ENCODE assay signal across 8 mouse cellular contexts in genomic region chr1:134494428-134495215, GRCm38 (mm10). TPM values are rescaled to one million over a fixed set of nuclear protein-coding genes. Genes with fewer than 3 reads are reported as not detected.
DNase-seq lines count a peak whose midpoint lies in the region; ATAC-seq and TF ChIP-seq lines count a peak whose summit lies in the region.

TSS of gene Rabif (plus strand) at chr1:134494648.

- DNase-seq in forebrain, embryonic 14.5 days (ENCODE audit: low spot score), result peak; percentile 99
- peak; percentile 99 to 100 for DNase-seq in heart, postnatal 14 days
- DNase-seq in layer of hippocampus, adult 11-12 months (ENCODE audit: low spot score), result peak; percentile 98
- peak; percentile 98 to 99 for DNase-seq in lung, adult 18-20 months
- DNase-seq in testis, postnatal 14 days (ENCODE audit: low spot score), result peak; percentile 98

- TF ChIP-seq POLR2A in ES-Bruce4 (IDR thresholded peaks at IDR 0.05; ENCODE audit: insufficient read depth, low read length), result peak; percentile 45

- intact Hi-C loops in heart, postnatal 14 days (cut with DNase I), result no loop called here

- peak within 1 kb of the TSS; percentile 55 for H3K27ac ChIP-seq in ES-Bruce4 (ENCODE audit: insufficient read depth, low read length)
- peak within 1 kb of the TSS; percentile 86 for H3K27ac ChIP-seq in forebrain, embryonic 14.5 days (ENCODE audit: low read depth, low read length)
- peak within 1 kb of the TSS; percentile 90 for H3K27ac ChIP-seq in neural tube, embryonic 15.5 days (replicated peaks)

- H3K36me3 ChIP-seq in ES-Bruce4 (ENCODE audit: control insufficient read depth, insufficient read depth, low read length, poor library complexity, severe bottlenecking), result peaks cover 7% of the 10 kb centered on the region
- peaks cover 8% of the 10 kb centered on the region for H3K36me3 ChIP-seq in forebrain, embryonic 14.5 days (ENCODE audit: control insufficient read depth, insufficient read depth, low read length)
- peaks cover 10% of the 10 kb centered on the region for H3K36me3 ChIP-seq in neural tube, embryonic 15.5 days

- no peak for TF ChIP-seq EP300 in ES-Bruce4 (IDR thresholded peaks at IDR 0.05; ENCODE audit: insufficient read depth, low read depth, low read length)

- peak; percentile 97 for ATAC-seq in cerebellum, adult (ENCODE audit: insufficient number of reproducible peaks, low FRiP score, low TSS enrichment)
- ATAC-seq in forebrain, embryonic 14.5 days, result peak; percentile 100
- peak; percentile 99 for ATAC-seq in neural tube, embryonic 15.5 days (ENCODE audit: low FRiP score)

- H3K9ac ChIP-seq in ES-Bruce4 (ENCODE audit: low read depth, poor library complexity, severe bottlenecking), result peak within 1 kb of the TSS; percentile 50
- peak within 1 kb of the TSS; percentile 72 for H3K9ac ChIP-seq in forebrain, embryonic 14.5 days (ENCODE audit: low read length)
- H3K9ac ChIP-seq in neural tube, embryonic 15.5 days (replicated peaks), result peak within 1 kb of the TSS; percentile 65

- TF ChIP-seq CTCF in ES-Bruce4 (IDR thresholded peaks at IDR 0.05; ENCODE audit: low read depth, low read length), result peak; percentile 57

- no peaks in the 10 kb centered on the region for H3K27me3 ChIP-seq in ES-Bruce4 (ENCODE audit: control insufficient read depth, insufficient read depth, low read length, poor library complexity, severe bottlenecking)
- H3K27me3 ChIP-seq in forebrain, embryonic 14.5 days (replicated peaks; ENCODE audit: control insufficient read depth, insufficient read depth, low read length), result no peaks in the 10 kb centered on the region
- no peaks in the 10 kb centered on the region for H3K27me3 ChIP-seq in neural tube, embryonic 15.5 days (replicated peaks)

- H3K4me2 ChIP-seq in forebrain, embryonic 14.5 days (ENCODE audit: low read length), result peak within 1 kb of the TSS; percentile 72
- H3K4me2 ChIP-seq in neural tube, embryonic 15.5 days, result peak within 1 kb of the TSS; percentile 75

- peaks cover 3% of the 10 kb centered on the region for H3K4me1 ChIP-seq in ES-Bruce4 (ENCODE audit: control insufficient read depth, insufficient read depth, low read length)
- peaks cover 11% of the 10 kb centered on the region; the same call in 1 of the 2 replicates for H3K4me1 ChIP-seq in forebrain, embryonic 14.5 days (ENCODE audit: control insufficient read depth, insufficient read depth, low read length)
- peaks cover 20% of the 10 kb centered on the region for H3K4me1 ChIP-seq in neural tube, embryonic 15.5 days

- H3K9me3 ChIP-seq in ES-Bruce4 (replicated peaks; ENCODE audit: control insufficient read depth, insufficient read depth, low read length, poor library complexity, severe bottlenecking), result no peaks in the 10 kb centered on the region
- no peaks in the 10 kb centered on the region for H3K9me3 ChIP-seq in forebrain, embryonic 14.5 days (replicated peaks; ENCODE audit: control insufficient read depth, low read length)
- no peaks in the 10 kb centered on the region for H3K9me3 ChIP-seq in neural tube, embryonic 15.5 days (replicated peaks)

- WGBS in forebrain, embryonic 14.5 days, result under 1% methylated on average over 58 of the region's 58 CpGs
- WGBS in neural tube, embryonic 15.5 days, result under 1% methylated on average over 58 of the region's 58 CpGs

- H3K4me3 ChIP-seq in ES-Bruce4 (ENCODE audit: low read depth, low read length), result peak within 1 kb of the TSS; percentile 75
- peak within 1 kb of the TSS; percentile 62 for H3K4me3 ChIP-seq in forebrain, embryonic 14.5 days (ENCODE audit: low read depth, low read length)
- H3K4me3 ChIP-seq in neural tube, embryonic 15.5 days (replicated peaks), result peak within 1 kb of the TSS; percentile 55

RNA-seq across cellular contexts. Expression of gene Rabif, which starts in this region (rescaled TPM):
- polyA plus RNA-seq in ES-Bruce4 (2011; ENCODE audit: insufficient read depth, insufficient read length, low read depth, missing spikeins), result 21.8 and 22.7 TPM in 2 replicates
- polyA plus RNA-seq in forebrain, embryonic 14.5 days (2014; fragmentation: Nextera tagmentation; extraction: Ambion mirVana), result 59.4 and 66.3 TPM in 2 replicates
- total RNA-seq in heart, postnatal 14 days (2021), result 10 to 100 TPM; 10.4 to 10.6 TPM
- 70.1 and 76.8 TPM in 2 replicates for polyA plus RNA-seq in neural tube, embryonic 15.5 days (2015; fragmentation: Nextera tagmentation; extraction: Ambion mirVana)

Comparison
In these comparisons a context has a peak if more than half of its experiments do, and no peak if none do; other contexts are left out.
1. Peak in every context shown above with its lines: DNase-seq, ATAC-seq, H3K4me3 ChIP-seq and H3K27ac ChIP-seq.